Mouse (Mus musculus): ENCODE results near the gene Wiz. TPM values are rescaled to one million over a fixed set of nuclear protein-coding genes. Genes with fewer than 3 reads are reported as not detected.

Gene Wiz
- total RNA-seq, 2 experiments from 2014 or later = 6.9 to 63.4 TPM

- no peak for ATAC-seq (replicated peaks; ENCODE audit: low FRiP score, low TSS enrichment, poor library complexity, severe bottlenecking)
These were observed 72.2 kb downstream of the Wiz start for GRCm38 (mm10) chr17:32317032-32317431.

- no peak for ATAC-seq (replicated peaks; ENCODE audit: low FRiP score, low TSS enrichment, poor library complexity, severe bottlenecking)
These were observed 73.7 kb downstream of the Wiz start for GRCm38 (mm10) chr17:32315560-32315959.

- ATAC-seq (replicated peaks; ENCODE audit: low FRiP score, low TSS enrichment, poor library complexity, severe bottlenecking) = peak; percentile 74
These were observed 75.3 kb downstream of the Wiz start for GRCm38 (mm10) chr17:32313892-32314291.

- no peak for ATAC-seq (replicated peaks; ENCODE audit: low FRiP score, low TSS enrichment, poor library complexity, severe bottlenecking)
These were observed 76.4 kb downstream of the Wiz start for GRCm38 (mm10) chr17:32312801-32313200.

GRCm38 (mm10) chr17:32307963-32308362 is 81.3 kb downstream of the Wiz start:
- peak; percentile 49; the same call in 1 of the 2 replicates for ATAC-seq (replicated peaks; ENCODE audit: low FRiP score, low TSS enrichment, poor library complexity, severe bottlenecking)

Other genes starting within 250 kb of the Wiz start
- gene Notch3, start 222.6 kb downstream of the Wiz start, total RNA-seq (2014; fragmentation: Nextera tagmentation) = not detected in 2 replicates
- 0.04 TPM in 1 of 2 replicates, not detected in the other for gene Notch3, start 222.6 kb downstream of the Wiz start, total RNA-seq (2017)
- gene Ephx3, start 199.9 kb downstream of the Wiz start, total RNA-seq (2014; fragmentation: Nextera tagmentation) = not detected in 2 replicates
- not detected in 2 replicates for gene Ephx3, start 199.9 kb downstream of the Wiz start, total RNA-seq (2017)
- 167 and 178 TPM in 2 replicates for gene Brd4, start 104.7 kb downstream of the Wiz start, total RNA-seq (2014; fragmentation: Nextera tagmentation)
- gene Brd4, start 104.7 kb downstream of the Wiz start, total RNA-seq (2017) = 26.7 and 26.8 TPM in 2 replicates
- 124 and 135 TPM in 2 replicates for gene Akap8, start 68.2 kb downstream of the Wiz start, total RNA-seq (2014; fragmentation: Nextera tagmentation)
- 208 and 214 TPM in 2 replicates for gene Akap8, start 68.2 kb downstream of the Wiz start, total RNA-seq (2017)
- 87.7 and 107 TPM in 2 replicates for gene Akap8l, start 38.8 kb downstream of the Wiz start, total RNA-seq (2014; fragmentation: Nextera tagmentation)
- 154 and 167 TPM in 2 replicates for gene Akap8l, start 38.8 kb downstream of the Wiz start, total RNA-seq (2017)
- gene Rasal3, start 14.1 kb upstream of the Wiz start, total RNA-seq (2014; fragmentation: Nextera tagmentation) = 49.4 and 57.4 TPM in 2 replicates
- gene Rasal3, start 14.1 kb upstream of the Wiz start, total RNA-seq (2017) = 19.9 and 20.8 TPM in 2 replicates
- 1.5 and 3.0 TPM in 2 replicates for gene Pglyrp2, start 34.7 kb upstream of the Wiz start, total RNA-seq (2014; fragmentation: Nextera tagmentation)
- 2.7 and 3.3 TPM in 2 replicates for gene Pglyrp2, start 34.7 kb upstream of the Wiz start, total RNA-seq (2017)
- gene Cyp4f39, start 63.3 kb upstream of the Wiz start, total RNA-seq (2014; fragmentation: Nextera tagmentation) = 1.4 and 1.7 TPM in 2 replicates
- 4.3 and 5.9 TPM in 2 replicates for gene Cyp4f39, start 63.3 kb upstream of the Wiz start, total RNA-seq (2017)
- gene Cyp4f17, start 116.6 kb upstream of the Wiz start, total RNA-seq (2014; fragmentation: Nextera tagmentation) = 3.1 TPM in 1 of 2 replicates, not detected in the other
- gene Cyp4f17, start 116.6 kb upstream of the Wiz start, total RNA-seq (2017) = not detected in 2 replicates
- gene Cyp4f16, start 147.1 kb upstream of the Wiz start, total RNA-seq (2014; fragmentation: Nextera tagmentation) = 6.2 and 9.2 TPM in 2 replicates
- gene Cyp4f16, start 147.1 kb upstream of the Wiz start, total RNA-seq (2017) = 3.4 and 10.3 TPM in 2 replicates
- gene Cyp4f37, start 231.9 kb upstream of the Wiz start, total RNA-seq (2014; fragmentation: Nextera tagmentation) = not detected in 2 replicates
- gene Cyp4f37, start 231.9 kb upstream of the Wiz start, total RNA-seq (2017) = not detected in 2 replicates